Mouse (Mus musculus): ENCODE measurements around the gene Nek8.

Gene Nek8

GRCm38 (mm10) chr11:78167257-78167959 lies 9.1 kb downstream of the Nek8 start:
- no peak for DNase-seq (ENCODE audit: extremely low read depth, low read depth, low spot score)

GRCm38 (mm10) chr11:78166640-78167039 lies 9.8 kb downstream of the Nek8 start:
- no peak for DNase-seq (ENCODE audit: extremely low read depth, low read depth, low spot score)

GRCm38 (mm10) chr11:78166161-78166560 lies 10.3 kb downstream of the Nek8 start:
- no peak for DNase-seq (ENCODE audit: extremely low read depth, low read depth, low spot score)

- DNase-seq (ENCODE audit: extremely low read depth, low read depth, low spot score), result no peak
Measured at GRCm38 (mm10) chr11:78165761-78166109, 10.7 kb downstream of the Nek8 start.

- no peak for DNase-seq (ENCODE audit: extremely low read depth, low read depth, low spot score)
Measured at GRCm38 (mm10) chr11:78164924-78165760, 11.3 kb downstream of the Nek8 start, which contains the start of gene Traf4. Gene Traf4, minus strand, starts transcription at chr11:78165589.

GRCm38 (mm10) chr11:78164604-78164923 lies 11.9 kb downstream of the Nek8 start:
- no peak for DNase-seq (ENCODE audit: extremely low read depth, low read depth, low spot score)

GRCm38 (mm10) chr11:78163681-78164603 lies 12.5 kb downstream of the Nek8 start:
- no peak for DNase-seq (ENCODE audit: extremely low read depth, low read depth, low spot score)

- no peak for DNase-seq (ENCODE audit: extremely low read depth, low read depth, low spot score)
Measured at GRCm38 (mm10) chr11:78163045-78163444, 13.4 kb downstream of the Nek8 start.

GRCm38 (mm10) chr11:78162504-78162903 lies 14.0 kb downstream of the Nek8 start:
- no peak for DNase-seq (ENCODE audit: extremely low read depth, low read depth, low spot score)

- DNase-seq (ENCODE audit: extremely low read depth, low read depth, low spot score), result no peak
Measured at GRCm38 (mm10) chr11:78161968-78162367, 14.5 kb downstream of the Nek8 start.

- DNase-seq (ENCODE audit: extremely low read depth, low read depth, low spot score), result no peak
Measured at GRCm38 (mm10) chr11:78161169-78161568, 15.3 kb downstream of the Nek8 start.

GRCm38 (mm10) chr11:78160675-78161074 lies 15.8 kb downstream of the Nek8 start:
- no peak for DNase-seq (ENCODE audit: extremely low read depth, low read depth, low spot score)

GRCm38 (mm10) chr11:78160171-78160570 lies 16.3 kb downstream of the Nek8 start:
- DNase-seq (ENCODE audit: extremely low read depth, low read depth, low spot score), result no peak

GRCm38 (mm10) chr11:78159557-78159956 lies 16.9 kb downstream of the Nek8 start:
- DNase-seq (ENCODE audit: extremely low read depth, low read depth, low spot score), result no peak

- DNase-seq (ENCODE audit: extremely low read depth, low read depth, low spot score), result no peak
Measured at GRCm38 (mm10) chr11:78159096-78159495, 17.4 kb downstream of the Nek8 start.

GRCm38 (mm10) chr11:78156156-78156699 lies 20.2 kb downstream of the Nek8 start:
- no peak for DNase-seq (ENCODE audit: extremely low read depth, low read depth, low spot score)

- no peak for DNase-seq (ENCODE audit: extremely low read depth, low read depth, low spot score)
Measured at GRCm38 (mm10) chr11:78155674-78156073, 20.8 kb downstream of the Nek8 start.

GRCm38 (mm10) chr11:78153778-78154177 lies 22.7 kb downstream of the Nek8 start:
- no peak for DNase-seq (ENCODE audit: extremely low read depth, low read depth, low spot score)

GRCm38 (mm10) chr11:78152299-78153231 lies 23.9 kb downstream of the Nek8 start:
- DNase-seq (ENCODE audit: extremely low read depth, low read depth, low spot score), result no peak

GRCm38 (mm10) chr11:78151161-78151560 lies 25.3 kb downstream of the Nek8 start:
- DNase-seq (ENCODE audit: extremely low read depth, low read depth, low spot score), result no peak
